Mouse (Mus musculus): ENCODE measurements around the gene Mas1.

- TF ChIP-seq CTCF (IDR thresholded peaks at IDR 0.05; ENCODE audit: borderline replicate concordance, extremely low read depth, insufficient read depth, insufficient read length) (no peak), POLR2A (IDR thresholded peaks at IDR 0.05; ENCODE audit: borderline replicate concordance, extremely low read depth, insufficient read depth, insufficient read length, poor library complexity, severe bottlenecking) (no peak)
Observed at GRCm38 (mm10) chr17:12847736-12848135, 20.2 kb downstream of the Mas1 start.
